Mouse (Mus musculus): ENCODE results near the gene Dyrk1b. TPM values are rescaled to one million over a fixed set of nuclear protein-coding genes. Genes with fewer than 3 reads are reported as not detected.

The Dyrk1b gene
- total RNA-seq, 2 experiments from 2014 or later, result 32.2 to 35.6 TPM

Other genes starting within 250 kb of the Dyrk1b start
- gene Zfp780b, start 200.3 kb upstream of the Dyrk1b start, total RNA-seq (2021), result 10 to 100 TPM in 1 of 2 experiments, 1 to 10 TPM in 1; 7.5 to 10.8 TPM
- 1 to 10 TPM in 1 of 2 experiments, under 1 TPM in 1; 0.96 to 1.6 TPM for gene Zfp850, start 165.4 kb upstream of the Dyrk1b start, total RNA-seq (2021)
- gene Psmc4, start 129.4 kb upstream of the Dyrk1b start, total RNA-seq (2021), result 100 to 1,000 TPM; 120 to 121 TPM
- gene Fcgbp, start 108.2 kb upstream of the Dyrk1b start, total RNA-seq (2021), result under 1 TPM in 1 of 2 experiments, not detected in 1; 0.07 TPM
- gene 9530053A07Rik, start 50.0 kb upstream of the Dyrk1b start, total RNA-seq (2021), result not detected
- gene Fbl, start 9.8 kb upstream of the Dyrk1b start, total RNA-seq (2021), result 10 to 100 TPM; 46.8 to 50.0 TPM
- 10 to 100 TPM; 17.1 to 17.2 TPM for gene Eid2, start 88.4 kb downstream of the Dyrk1b start, total RNA-seq (2021)
- gene Eid2b, start 98.3 kb downstream of the Dyrk1b start, total RNA-seq (2021), result 10 to 100 TPM; 10.9 to 11.1 TPM
- not detected for gene Selenov, start 111.7 kb downstream of the Dyrk1b start, total RNA-seq (2021)
- not detected for gene Dll3, start 122.8 kb downstream of the Dyrk1b start, total RNA-seq (2021)
- gene Timm50, start 132.6 kb downstream of the Dyrk1b start, total RNA-seq (2021), result 10 to 100 TPM; 54.8 to 58.8 TPM
- 10 to 100 TPM; 60.7 to 61.1 TPM for gene Supt5, start 159.3 kb downstream of the Dyrk1b start, total RNA-seq (2021)
- gene Rps16, start 171.2 kb downstream of the Dyrk1b start, total RNA-seq (2021), result 100 to 1,000 TPM; 768 to 852 TPM
- 10 to 100 TPM; 36.0 to 42.3 TPM for gene Plekhg2, start 193.1 kb downstream of the Dyrk1b start, total RNA-seq (2021)
- gene Zfp36, start 200.8 kb downstream of the Dyrk1b start, total RNA-seq (2021), result 10 to 100 TPM; 12.7 to 15.8 TPM
- gene Med29, start 213.2 kb downstream of the Dyrk1b start, total RNA-seq (2021), result 10 to 100 TPM; 20.7 to 22.6 TPM
- 10 to 100 TPM; 41.7 to 51.2 TPM for gene Paf1, start 213.5 kb downstream of the Dyrk1b start, total RNA-seq (2021)

Measured in heart, postnatal 10 days (tissue).